Mouse (Mus musculus) CH12.LX (cell line): ENCODE measurements around the gene 3110009E18Rik. TPM values are rescaled to one million over a fixed set of nuclear protein-coding genes. Genes with fewer than 3 reads are reported as not detected.
A peak's percentile ranks its signal among the peaks of the same experiment; 100 is the strongest.

Source experiments
- DNase-seq: peaks from one replicate; pipeline ENCODE4 v3.0.0-alpha.2; 2013; ENCODE audit errors: extremely low read depth
- H3K27ac ChIP-seq: 2 replicates; pipeline ENCODE4 v1.5.1; 2012; ENCODE audit warnings: low read depth, mild to moderate bottlenecking, control low read depth, moderate library complexity; ENCODE audit not compliant: insufficient read depth
- H3K27me3 ChIP-seq: replicated peaks from 2 replicates; pipeline ENCODE3; 2012; ENCODE audit warnings: inconsistent platforms
- H3K36me3 ChIP-seq, 2 experiments: replicated peaks in 1 of 2; 2 replicates each; pipeline versions ENCODE3 to v1.6.1; 2012; ENCODE audit warnings: inconsistent platforms in 1 of 2, low read length in 1 of 2, mild to moderate bottlenecking in 1 of 2, mixed read lengths in 1 of 2, moderate library complexity in 1 of 2; ENCODE audit not compliant: control insufficient read depth in 1 of 2, insufficient read depth in 1 of 2
- H3K4me1 ChIP-seq, 2 experiments: 2 replicates each; pipeline ENCODE4 v1.6.1; 2012; ENCODE audit warnings: inconsistent platforms in 1 of 2, moderate library complexity in 1 of 2; ENCODE audit not compliant: insufficient read depth in 2 of 2, control insufficient read depth in 1 of 2
- H3K4me2 ChIP-seq: 2 replicates; pipeline ENCODE4 v1.6.1; 2012; ENCODE audit warnings: low read depth, mild to moderate bottlenecking, control low read depth; ENCODE audit not compliant: poor library complexity, insufficient read depth, severe bottlenecking
- H3K4me3 ChIP-seq, 3 experiments: fragments of 150-350 bp in 1 of 3; sonication (generic) in 1 of 3; replicated peaks in 1 of 3; 2 replicates each; pipeline versions ENCODE3 to v1.5.1; 2011 to 2012; ENCODE audit warnings: low read depth in 2 of 3, low read length in 2 of 3, mild to moderate bottlenecking in 2 of 3, moderate library complexity in 2 of 3, control low read depth in 1 of 3, improper control_type of control experiment in 1 of 3, inconsistent platforms in 1 of 3, mixed read lengths in 1 of 3; ENCODE audit not compliant: poor library complexity in 1 of 3
- H3K79me2 ChIP-seq: replicated peaks from 2 replicates; pipeline ENCODE4 v1.6.1; 2012; ENCODE audit warnings: mild to moderate bottlenecking, moderate library complexity; ENCODE audit not compliant: control insufficient read depth, poor library complexity, insufficient read depth, severe bottlenecking; ENCODE audit errors: extremely low read depth
- H3K9ac ChIP-seq: 2 replicates; pipeline ENCODE4 v1.6.1; 2012; ENCODE audit warnings: low read depth, mild to moderate bottlenecking, control low read depth, moderate library complexity; ENCODE audit not compliant: insufficient read depth
- H3K9me3 ChIP-seq: replicated peaks from 2 replicates; pipeline ENCODE3; 2012; ENCODE audit warnings: low read length, inconsistent platforms, mixed read lengths
- CTCF ChIP-seq, 2 experiments: IDR thresholded peaks in 1 of 2; conservative IDR thresholded peaks in 1 of 2; 2 replicates each; pipeline ENCODE4 v1.5.1; 2011 to 2012; ENCODE audit warnings: low read depth in 2 of 2, low read length in 2 of 2, improper control_type of control experiment in 1 of 2, inconsistent platforms in 1 of 2, mild to moderate bottlenecking in 1 of 2, moderate library complexity in 1 of 2
- SMC3 ChIP-seq: IDR thresholded peaks from 2 replicates; pipeline ENCODE4 v1.6.1; 2011; ENCODE audit warnings: low read depth, low read length, improper control_type of control experiment
- TCF12 ChIP-seq: IDR thresholded peaks from 2 replicates; pipeline ENCODE4 v1.6.1; 2014; ENCODE audit warnings: low read depth, mild to moderate bottlenecking, inconsistent platforms, low read length, improper control_type of control experiment
- dilution Hi-C: fragments of 300-500 bp; cut with MboI; formaldehyde crosslinking; loops from 2 replicates; pipeline ENCODE4 v1.14.3; 2020; ENCODE audit warnings: low sequenced_read_pairs; ENCODE audit not compliant: extremely low pct_unique_long_range_greater_than_20kb, extremely low pct_ligation_motif_present
- in situ Hi-C: fragments of 300-500 bp; cut with MboI; formaldehyde crosslinking; loops from 3 replicates; pipeline ENCODE4 v1.14.3; 2019; ENCODE audit warnings: low sequenced_read_pairs, low pct_ligation_motif_present, low pct_unique_long_range_greater_than_20kb, mixed read lengths
- polyA plus RNA-seq: library from polyadenylated mRNA; unstranded; fragments of >175 nt; gene quantifications from 2 replicates; pipeline ENCODE4 v1.2.1, GENCODE M21; 2012; ENCODE audit warnings: low read depth; ENCODE audit not compliant: insufficient read length
- total RNA-seq, 2 experiments: library from RNA; depleted of rRNA; stranded (reverse); fragments of 300-350 nt in 1 of 2; fragments of >200 nt in 1 of 2; gene quantifications; 2 replicates each; pipeline ENCODE4 v1.2.3; 2012 to 2014

3110009E18Rik gene
- total and polyA plus RNA-seq, 3 experiments: 2.7 to 5.9 (median 4.6) TPM

DNA sequence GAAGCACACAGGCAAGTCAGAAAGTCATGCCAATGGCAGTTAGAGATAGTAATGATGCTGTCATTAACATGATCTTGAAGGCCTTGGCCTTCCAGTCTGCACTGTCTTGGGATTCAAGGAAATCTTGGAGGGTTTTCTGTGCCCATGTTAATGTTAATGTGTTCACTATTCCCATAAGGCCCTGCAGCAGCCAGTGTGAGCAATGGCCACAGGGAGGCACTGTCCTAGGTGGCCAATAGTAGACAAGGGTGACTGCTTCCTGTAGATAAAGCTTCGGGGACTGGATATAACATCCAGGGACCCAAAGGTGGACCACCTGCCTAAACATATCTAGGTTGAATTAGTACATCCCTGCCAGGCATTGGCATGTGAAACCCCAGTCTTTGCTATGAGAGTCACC is 116.1 kb downstream of the 3110009E18Rik start:
- no peak for DNase-seq
- no peak overlapping the region for H3K4me2 ChIP-seq
- peaks cover 0 to 49% of the 10 kb centered on the region in 2 experiments for H3K36me3 ChIP-seq
- no peak overlapping the region for H3K4me3 ChIP-seq
- H3K4me1 ChIP-seq: peaks cover 3 to 4% of the 10 kb centered on the region in 2 experiments; a peak in 2 of 4 replicates
- H3K27me3 ChIP-seq: no peaks in the 10 kb centered on the region
- no peak overlapping the region for H3K27ac ChIP-seq
- no peaks in the 10 kb centered on the region for H3K9me3 ChIP-seq
- no peaks in the 10 kb centered on the region for H3K79me2 ChIP-seq
- dilution Hi-C loops (no loop called here), in situ Hi-C loops (loop anchor here (10.0 kb wide), 1 partner anchor 298 kb away; no protein-coding TSS in a partner anchor)
- TF ChIP-seq TCF12 (no peak), SMC3 (peak; percentile 40), CTCF (conservative IDR thresholded peaks at IDR 0.05 in 1 of 2, IDR thresholded peaks at IDR 0.05 in 1 of 2; ENCODE audit: low read depth in 2 of 2, low read length in 2 of 2) (peak in 1 of 2 experiments; percentile 43; a peak in 2 of 4 replicates)
- H3K9ac ChIP-seq: no peak overlapping the region

Other genes starting within 250 kb of the 3110009E18Rik start
- 8.4 TPM in 2 replicates for gene Tmem177, start 208.0 kb upstream of the 3110009E18Rik start, total RNA-seq (2012; rRNA removed)
- 6.8 and 7.2 TPM in 2 replicates for gene Tmem177, start 208.0 kb upstream of the 3110009E18Rik start, total RNA-seq (2014; rRNA removed)
- 5.9 and 7.0 TPM in 2 replicates for gene Tmem177, start 208.0 kb upstream of the 3110009E18Rik start, polyA plus RNA-seq
- not detected in 2 replicates for gene Cfap221, start 124.0 kb upstream of the 3110009E18Rik start, total RNA-seq (2012; rRNA removed)
- gene Cfap221, start 124.0 kb upstream of the 3110009E18Rik start, total RNA-seq (2014; rRNA removed): not detected in 2 replicates
- not detected in 2 replicates for gene Cfap221, start 124.0 kb upstream of the 3110009E18Rik start, polyA plus RNA-seq
- not detected in 2 replicates for gene Sctr, start 114.3 kb upstream of the 3110009E18Rik start, total RNA-seq (2012; rRNA removed)
- gene Sctr, start 114.3 kb upstream of the 3110009E18Rik start, total RNA-seq (2014; rRNA removed): not detected in 2 replicates
- gene Sctr, start 114.3 kb upstream of the 3110009E18Rik start, polyA plus RNA-seq: not detected in 2 replicates
- gene Tmem37, start 47.1 kb upstream of the 3110009E18Rik start, total RNA-seq (2012; rRNA removed): not detected in 2 replicates
- not detected in 2 replicates for gene Tmem37, start 47.1 kb upstream of the 3110009E18Rik start, total RNA-seq (2014; rRNA removed)
- gene Tmem37, start 47.1 kb upstream of the 3110009E18Rik start, polyA plus RNA-seq: not detected in 2 replicates
- gene Dbi, start 109 bp upstream of the 3110009E18Rik start, total RNA-seq (2012; rRNA removed): 346 and 405 TPM in 2 replicates
- gene Dbi, start 109 bp upstream of the 3110009E18Rik start, total RNA-seq (2014; rRNA removed): 499 and 557 TPM in 2 replicates
- gene Dbi, start 109 bp upstream of the 3110009E18Rik start, polyA plus RNA-seq: 357 and 399 TPM in 2 replicates
- 1.6 and 2.9 TPM in 2 replicates for gene Steap3, start 151.5 kb downstream of the 3110009E18Rik start, total RNA-seq (2012; rRNA removed)
- gene Steap3, start 151.5 kb downstream of the 3110009E18Rik start, total RNA-seq (2014; rRNA removed): 0.95 and 1.2 TPM in 2 replicates
- 7.3 and 8.0 TPM in 2 replicates for gene Steap3, start 151.5 kb downstream of the 3110009E18Rik start, polyA plus RNA-seq
- gene C1ql2, start 219.4 kb downstream of the 3110009E18Rik start, total RNA-seq (2012; rRNA removed): not detected in 2 replicates
- not detected in 2 replicates for gene C1ql2, start 219.4 kb downstream of the 3110009E18Rik start, total RNA-seq (2014; rRNA removed)
- gene C1ql2, start 219.4 kb downstream of the 3110009E18Rik start, polyA plus RNA-seq: not detected in 2 replicates